Mouse (Mus musculus) layer of hippocampus, adult 11-12 months (tissue): ENCODE results near the gene Fam126a.

Experiments used
- DNase-seq: peaks from one replicate; pipeline ENCODE4 v3.0.0; 2022; ENCODE audit warnings: low spot score

Fam126a gene

DNA sequence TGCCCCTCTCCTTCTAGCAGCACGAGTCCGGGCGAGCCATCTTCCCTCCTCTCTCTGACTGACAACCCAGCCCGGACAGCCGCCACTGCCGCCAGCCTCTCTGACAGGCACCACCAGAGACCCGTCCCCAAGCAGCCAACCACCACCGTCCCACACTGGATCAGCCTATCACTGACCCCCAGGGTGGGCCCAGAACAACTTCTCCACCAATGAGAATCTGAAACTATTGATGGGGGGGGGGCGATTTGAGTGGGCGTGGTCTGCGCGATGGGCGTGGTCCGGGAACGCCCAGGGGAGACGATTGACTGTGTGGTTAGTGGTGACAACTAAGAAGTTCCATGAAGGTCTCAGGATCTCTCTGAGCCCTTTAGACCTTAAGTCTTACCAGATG, at the start of gene Fam126a:
Gene Fam126a, minus strand, starts transcription at position 112 of the 391 bp plus-strand sequence.
- peak; percentile 96 for DNase-seq

DNA sequence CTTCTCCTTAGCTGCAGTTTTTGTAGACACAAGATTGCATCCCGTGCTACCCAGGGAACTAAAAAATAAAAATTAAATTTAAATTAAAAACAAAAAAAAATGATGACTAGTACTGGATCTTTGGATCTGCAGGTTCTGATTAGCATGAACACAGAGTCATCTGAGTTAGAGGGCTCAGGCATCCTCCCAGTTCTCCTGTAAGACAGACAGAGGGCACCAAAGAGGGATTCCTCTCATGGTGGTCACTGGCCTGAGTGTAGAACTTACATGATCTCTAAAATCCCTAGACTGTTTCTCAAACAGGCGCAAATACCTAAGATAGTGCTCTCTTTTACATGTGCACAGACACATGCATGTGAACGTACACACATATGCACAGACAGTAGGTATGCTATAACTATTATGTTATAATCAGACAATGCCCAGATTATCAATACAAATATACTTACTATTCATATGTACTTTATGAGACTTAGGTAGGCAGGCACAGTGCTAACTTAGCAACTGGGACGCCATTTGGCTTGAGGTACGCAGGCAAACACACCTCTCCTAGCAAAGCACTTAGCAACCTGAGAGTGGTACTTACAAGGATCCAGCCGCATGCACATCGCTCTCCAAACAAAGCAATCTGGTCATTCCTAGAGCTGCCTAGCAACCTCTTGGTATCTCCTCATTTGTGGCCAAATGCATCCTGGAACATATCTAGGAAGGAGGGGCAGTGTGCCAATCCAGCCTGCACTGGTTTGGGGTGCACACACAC, 48.1 kb upstream of the Fam126a start:
- no peak for DNase-seq

DNA sequence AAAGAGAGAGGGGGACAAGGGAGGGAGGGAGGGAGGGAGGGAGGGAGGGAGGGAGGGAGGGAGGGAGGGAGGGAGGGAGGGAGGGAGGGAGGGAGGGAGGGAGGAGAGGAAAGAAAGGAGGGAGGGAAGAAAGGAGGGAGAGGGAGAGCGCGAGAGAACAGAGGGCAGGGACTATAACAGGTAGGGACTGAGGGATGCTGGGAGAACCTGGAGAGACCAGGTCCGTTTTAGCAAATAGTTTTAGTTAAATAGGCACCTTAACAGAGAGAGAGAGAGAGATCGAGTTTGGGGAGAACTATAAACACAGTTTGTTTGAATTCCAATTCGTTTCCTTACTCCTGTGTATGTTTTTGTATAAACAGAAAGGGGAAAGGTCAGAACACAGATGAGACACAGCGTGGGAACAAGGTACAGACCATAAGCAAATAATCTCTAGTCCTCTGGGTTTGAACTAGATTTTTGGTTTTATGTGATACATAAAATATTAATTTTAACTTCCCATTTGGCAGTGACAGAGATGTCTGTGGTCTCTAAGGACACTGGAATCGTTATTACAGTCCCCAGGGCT, 47.3 kb upstream of the Fam126a start:
- DNase-seq = no peak

DNA sequence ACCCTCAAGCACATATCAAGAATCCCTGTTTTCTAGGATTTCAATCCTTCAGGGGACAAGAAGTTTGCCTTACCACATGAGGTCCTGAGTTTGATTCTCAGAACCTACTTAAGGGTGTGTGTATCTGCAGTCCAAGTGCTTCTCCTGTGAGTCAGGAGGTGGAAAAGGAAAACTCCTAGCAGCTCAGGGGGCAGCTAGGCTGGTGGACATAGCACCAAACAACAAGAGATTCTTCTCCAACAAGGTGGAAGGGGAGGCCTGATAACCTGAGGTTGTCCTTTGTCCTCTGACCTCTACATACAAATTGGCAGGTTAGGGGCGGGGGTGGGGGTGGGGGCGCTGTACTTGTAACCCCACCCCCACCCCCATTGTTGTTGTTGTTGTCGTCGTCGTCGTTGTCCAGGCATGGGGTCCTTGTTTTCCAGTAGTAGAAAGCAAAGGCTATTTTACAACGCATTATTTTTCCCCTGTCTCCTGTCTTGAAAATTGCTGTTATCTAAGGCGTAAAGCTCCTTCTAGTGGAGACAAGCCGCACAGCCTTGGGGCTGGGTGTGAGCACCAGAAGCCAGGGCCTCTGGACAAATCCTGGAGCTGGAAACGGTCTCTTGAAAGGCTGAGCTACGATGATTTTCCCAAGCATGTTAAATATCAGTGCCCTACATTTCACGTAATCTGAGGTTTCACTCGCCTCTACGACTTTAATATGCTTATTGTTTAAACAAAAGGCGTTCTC, 46.7 kb upstream of the Fam126a start:
- peak; percentile 80 for DNase-seq

DNA sequence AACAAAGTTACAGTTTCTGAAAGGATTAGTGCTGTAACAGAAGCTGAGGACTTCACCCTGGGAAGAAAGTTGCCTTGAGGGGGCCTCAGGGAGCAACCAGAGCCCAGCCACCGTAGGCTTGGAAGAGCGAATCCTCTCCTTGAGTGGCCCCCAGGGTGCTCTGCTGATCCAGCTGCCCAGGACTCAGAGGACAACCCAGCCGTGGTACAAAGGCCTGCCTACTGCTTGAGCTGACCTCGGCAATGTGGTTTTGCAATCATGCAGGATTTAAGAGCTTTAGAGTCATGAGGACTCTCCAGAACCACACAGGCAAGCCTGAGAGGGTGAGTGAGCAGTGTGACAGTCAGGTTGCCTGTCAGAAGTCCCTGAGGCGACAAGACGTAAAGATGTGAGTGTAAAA, 41.5 kb upstream of the Fam126a start:
- no peak for DNase-seq

DNA sequence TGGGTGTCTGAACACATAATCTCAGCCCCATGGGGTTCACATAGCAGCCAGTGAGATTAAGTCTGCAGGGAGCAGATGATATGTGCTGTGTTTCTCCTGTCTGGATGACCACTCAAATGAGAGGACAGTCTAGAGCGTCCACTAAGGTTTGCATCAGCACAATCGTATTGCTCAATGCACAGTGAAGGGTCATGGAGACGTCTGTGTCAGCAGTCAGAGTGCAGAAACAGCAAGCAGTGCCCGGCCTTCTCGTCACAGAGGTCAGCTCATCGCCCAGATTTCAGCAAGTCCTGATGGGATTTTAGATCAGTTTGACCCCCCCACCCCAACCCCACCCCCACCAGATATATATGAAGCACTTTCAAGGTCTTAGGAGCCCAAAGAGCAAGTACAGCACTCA, 38.5 kb upstream of the Fam126a start:
- DNase-seq = no peak

DNA sequence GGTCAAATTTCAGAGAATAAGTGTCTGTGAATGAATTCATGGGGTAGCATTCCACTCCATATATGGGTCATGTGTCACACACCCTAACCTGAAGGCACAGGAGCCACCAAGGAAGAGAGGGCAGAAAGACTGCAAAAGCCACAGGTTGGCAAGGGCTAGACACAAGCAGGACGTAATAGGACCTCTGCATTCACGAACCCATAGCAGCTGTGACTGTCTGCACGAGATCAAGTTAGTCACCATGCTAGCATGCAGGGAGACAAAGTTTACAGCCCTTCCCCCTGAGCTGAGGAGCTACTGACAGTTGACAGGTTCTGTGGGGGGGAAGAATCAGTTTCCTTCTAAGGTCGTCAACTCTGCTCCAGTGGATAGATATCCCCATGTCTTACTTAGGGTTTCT, 33.1 kb upstream of the Fam126a start:
- DNase-seq = no peak

DNA sequence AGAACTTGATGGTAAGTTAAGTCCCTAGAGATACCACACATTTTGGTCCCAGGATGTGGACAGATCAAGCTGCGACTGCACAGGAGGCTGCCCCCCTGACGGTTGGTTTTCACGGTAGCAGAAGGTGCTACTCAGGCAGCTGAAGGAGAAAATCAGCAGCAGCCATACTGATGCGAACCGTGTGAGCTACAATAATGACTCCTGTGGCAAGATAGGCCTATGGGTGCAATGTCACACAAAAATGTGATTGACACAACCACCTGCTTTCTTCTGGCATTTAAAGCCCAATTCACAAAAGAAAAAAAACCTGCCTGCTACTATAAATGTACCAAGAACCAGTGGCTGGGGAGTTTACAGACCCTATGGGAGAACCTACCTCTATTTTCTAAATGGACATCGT, 32.5 kb upstream of the Fam126a start:
- no peak for DNase-seq

DNA sequence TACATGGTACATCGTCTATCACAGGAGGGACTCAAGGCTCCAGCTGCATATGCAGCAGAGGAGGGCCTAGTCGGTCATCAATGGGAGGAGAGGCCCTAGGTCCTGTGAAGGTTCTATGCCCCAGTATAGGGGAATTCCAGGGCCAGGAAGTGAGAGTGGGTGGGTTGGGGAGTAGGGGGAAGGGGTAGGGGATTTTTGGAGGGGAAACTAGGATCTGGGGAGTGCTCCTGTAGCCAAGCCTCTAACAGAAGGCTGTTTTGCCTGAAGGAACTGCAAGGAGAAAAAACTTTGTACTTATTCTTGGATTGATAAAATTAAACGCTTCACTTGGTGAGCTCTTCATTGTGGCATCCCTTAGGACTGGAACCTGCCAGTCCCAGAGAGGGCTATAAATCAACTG, 30.5 kb upstream of the Fam126a start:
- no peak for DNase-seq

DNA sequence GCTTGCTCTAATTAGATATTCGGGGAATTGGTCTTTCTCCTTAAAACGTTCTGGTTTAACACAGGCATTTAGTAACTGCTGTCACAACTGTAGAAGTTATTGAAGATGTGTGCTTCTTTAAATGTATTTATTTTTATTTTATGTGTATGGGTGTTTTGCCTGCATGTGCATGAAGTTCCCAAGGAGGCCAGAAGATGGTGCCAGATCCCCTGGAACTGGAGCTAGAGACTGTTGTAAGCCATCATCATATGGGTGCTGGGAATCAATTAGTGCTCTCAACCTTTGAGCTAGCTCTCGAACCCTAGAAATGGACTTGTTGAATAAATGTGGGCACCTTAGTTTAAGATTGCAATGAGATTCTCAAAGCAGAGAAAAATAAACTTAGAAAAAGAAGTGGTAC, 27.1 kb upstream of the Fam126a start:
- DNase-seq = no peak

DNA sequence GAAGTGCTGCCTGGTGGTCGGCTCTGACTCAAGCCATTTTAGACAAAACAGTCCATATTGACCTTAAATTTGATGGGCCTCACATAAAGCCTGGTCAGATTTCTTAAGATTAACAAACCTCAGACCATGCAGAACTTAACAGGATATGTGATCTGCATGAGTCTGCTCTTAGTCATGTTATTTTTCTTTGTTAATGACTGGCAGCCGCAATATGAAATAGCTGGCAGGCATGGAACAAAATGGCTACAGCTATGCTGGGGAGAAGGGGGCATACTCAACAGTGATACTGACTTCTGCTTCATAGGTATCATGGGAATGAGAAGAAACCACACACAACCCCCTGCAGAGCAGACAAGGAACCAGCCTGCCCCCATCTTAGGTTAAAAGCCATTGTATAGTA, 26.4 kb upstream of the Fam126a start:
- DNase-seq = no peak

DNA sequence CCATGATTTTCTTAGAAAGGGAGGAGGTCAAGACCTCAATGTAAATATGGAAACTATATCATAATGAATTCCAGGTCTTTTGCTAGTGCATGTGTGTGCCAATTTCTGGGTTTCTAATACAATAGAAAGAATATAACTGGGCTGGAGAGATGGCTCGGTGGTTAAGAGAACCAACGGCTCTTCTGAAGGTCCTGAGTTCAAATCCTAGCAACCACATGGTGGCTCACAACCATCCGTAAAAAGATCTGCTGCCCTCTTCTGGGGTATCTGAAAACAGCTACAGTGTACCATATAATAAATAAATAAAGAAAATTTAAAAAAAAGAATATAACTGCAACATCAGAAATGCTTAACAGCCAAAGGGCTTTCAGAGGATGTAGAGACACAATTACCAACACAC, 23.9 kb upstream of the Fam126a start:
- DNase-seq = no peak

DNA sequence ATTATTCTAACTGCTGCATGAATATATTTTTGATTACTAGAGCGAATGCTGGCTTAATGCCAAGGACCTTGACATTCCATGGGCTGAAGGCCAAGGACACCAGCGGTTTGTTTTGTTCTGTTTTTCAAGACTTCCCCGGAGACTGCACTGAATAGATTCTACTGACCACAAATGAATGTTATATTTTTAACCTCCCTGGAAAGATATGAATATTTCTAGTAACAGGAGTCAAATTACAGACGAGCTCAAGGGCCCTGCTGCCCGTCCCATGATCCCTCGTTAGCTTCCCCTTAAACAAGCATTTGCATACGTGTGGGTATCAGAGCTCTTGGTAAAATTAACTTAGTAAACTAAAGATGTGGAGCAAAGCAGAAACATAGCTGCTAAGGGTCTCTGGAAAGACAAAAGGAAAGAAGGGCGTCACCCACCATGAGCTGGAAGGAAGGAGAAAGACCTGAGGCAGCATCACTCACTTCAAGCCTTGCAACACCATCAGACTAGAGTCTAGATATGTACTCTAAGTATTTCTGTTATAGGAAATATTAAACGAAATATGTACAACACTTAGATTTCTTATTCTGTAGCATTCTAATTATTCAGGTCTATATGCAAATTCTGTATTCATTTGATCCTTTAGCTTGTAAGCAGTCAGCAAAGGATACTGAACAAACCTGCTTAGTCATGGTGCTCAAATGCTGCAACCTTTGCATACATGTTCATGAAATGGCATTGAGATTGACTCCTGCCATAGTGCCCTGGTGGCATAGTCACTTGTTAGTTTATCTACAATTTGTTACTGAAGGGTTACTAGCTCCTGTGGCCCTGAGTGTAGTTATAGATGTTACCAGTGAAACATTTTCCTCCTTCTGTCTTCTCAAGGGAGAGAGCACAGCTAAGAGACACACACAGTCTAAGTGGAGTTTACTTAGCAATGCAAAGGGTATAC, 23.0 kb upstream of the Fam126a start:
- DNase-seq = no peak

DNA sequence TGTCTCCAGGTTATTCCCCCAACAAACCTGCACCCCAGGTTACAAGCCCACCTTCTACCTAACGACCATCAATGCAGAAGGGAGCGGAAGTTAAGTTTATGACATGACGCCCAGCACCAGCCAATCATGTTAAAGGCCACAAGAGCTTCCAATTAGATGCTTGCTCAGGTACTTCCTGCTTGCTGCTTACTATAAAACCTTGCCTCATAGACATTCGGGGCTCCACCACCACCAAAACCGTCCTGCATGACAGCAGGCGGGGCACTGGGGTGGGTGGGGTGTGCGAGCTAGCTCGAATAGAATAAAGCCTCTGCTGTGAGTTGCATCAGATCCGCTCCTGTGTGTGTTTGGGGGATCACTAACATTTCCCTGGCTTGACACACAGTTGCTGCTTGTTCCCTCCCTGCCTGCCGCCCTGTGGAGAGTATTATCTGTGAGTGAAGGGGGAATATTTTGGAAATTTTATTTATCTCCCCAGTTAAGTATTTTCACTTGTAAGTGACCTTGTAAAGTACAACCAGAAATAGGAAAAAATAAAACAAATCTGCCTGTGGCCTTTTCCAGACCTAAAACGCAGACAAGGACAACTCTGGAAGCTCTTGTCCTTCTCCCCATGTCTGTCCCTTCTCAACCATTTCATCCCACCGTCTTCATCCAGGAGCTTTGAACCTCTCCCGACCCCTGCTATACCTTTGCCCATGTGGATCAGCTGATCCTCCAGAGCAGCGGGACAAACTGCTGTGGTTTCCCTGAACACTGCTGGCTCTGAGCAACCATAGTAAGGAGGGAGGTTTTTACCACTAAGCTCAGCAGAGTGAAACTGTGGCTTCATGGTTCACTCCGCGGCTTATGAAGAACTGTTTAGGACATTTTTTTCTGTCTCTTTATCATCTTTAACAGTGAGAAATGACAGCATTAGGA, 21.5 kb upstream of the Fam126a start:
- DNase-seq = no peak

DNA sequence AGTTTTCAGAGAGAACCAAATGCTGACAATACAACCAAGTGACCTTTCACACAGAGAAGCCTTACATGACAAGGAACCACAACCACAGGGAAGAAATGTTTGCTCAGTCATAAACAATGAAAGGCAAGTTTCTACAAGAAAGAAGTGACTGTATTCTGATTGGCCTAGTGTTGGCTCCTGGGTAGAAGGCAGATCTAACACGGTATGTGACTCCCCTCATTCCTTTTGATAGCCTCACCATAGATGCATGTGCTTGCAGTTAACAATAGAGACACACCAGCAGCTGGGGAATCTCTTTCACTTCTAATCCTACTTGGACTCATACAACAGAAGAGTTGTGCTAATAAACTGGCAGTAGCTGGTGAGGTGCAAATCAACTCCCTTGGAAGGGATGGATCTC, 17.3 kb upstream of the Fam126a start:
- DNase-seq = no peak

DNA sequence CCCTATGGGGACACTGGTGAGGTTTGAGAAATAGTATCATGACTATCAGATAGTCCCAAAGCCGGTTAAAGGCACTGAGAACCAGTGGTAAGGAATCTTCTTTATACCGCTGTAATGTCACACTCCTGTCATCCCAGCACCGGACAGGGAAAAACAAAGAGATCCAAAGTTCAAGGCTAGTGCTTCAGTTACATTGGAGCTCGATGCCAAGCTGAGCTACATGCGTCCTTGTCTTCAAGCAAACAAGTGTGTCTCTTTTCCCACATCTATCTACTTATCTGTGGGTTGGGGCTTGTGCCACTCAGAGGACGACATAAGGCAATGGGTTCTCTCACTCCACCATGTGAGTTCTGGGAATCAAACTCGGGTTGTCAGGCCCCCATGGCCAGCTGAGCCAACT, 16.5 kb upstream of the Fam126a start:
- DNase-seq = no peak

DNA sequence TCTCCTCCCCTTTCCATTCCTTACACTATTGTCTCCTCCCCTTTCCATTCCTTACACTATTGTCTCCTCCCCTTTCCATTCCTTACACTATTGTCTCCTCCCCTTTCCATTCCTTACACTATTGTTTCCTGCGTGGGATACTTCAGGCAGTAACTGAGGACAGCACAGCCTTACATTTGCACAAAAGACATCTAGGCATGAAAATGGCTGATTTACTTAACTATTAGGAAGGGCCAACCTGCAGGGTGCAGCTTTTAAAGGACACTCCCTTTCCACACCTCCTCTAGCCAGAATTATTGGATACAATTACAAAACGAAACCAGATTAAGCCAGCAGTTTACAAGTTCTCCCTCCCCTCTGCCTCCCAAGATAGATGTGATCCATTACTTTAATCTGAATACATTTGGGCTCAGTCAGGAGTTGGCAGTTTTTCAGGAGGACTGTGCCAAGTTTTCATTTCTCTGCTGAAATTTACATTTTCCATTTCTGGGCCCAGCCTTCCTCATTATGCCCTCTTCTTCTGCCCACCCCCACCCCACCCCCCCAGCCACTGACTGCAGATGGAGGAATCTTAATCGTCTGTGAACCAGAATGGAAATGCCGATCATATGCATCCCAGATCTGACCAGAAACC, 15.6 kb upstream of the Fam126a start:
- DNase-seq = peak; percentile 66

DNA sequence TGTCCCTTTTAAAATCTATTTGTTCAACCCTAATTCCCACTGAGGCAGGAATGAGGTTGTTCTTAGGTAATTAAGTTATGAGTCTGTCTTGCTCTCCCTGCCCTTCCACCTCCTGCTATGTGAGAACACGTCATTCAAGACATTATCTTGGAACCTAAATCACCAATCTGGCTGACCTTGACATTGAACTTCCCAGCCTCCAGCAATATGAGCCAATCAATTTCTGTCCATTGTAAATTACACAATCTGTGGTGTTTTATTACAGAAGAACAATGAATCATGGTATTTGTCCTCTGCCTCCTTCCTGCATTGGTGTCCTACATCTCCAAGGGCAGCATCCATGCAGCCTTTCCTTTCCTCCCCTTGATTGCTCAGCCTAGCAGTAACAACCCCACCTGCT, 13.9 kb upstream of the Fam126a start:
- no peak for DNase-seq

DNA sequence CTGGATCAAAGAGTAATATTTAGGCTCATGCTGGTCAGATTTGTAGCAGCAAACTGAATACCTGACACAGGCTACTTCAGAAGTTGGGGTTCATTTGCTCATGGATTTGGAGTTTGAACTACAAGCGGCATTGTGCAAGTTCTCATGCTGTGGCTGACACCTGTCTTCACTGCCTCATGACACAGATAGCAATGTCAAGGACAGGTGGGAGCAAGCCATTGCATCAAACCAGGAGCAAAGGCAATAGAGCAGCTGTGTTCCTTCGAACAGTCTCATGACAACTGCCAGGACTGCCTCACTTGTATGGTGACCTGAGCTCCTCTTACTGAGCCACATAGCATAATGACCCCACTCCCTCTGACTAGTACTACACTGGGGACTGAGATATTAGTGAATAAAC, 12.9 kb upstream of the Fam126a start:
- DNase-seq = no peak

DNA sequence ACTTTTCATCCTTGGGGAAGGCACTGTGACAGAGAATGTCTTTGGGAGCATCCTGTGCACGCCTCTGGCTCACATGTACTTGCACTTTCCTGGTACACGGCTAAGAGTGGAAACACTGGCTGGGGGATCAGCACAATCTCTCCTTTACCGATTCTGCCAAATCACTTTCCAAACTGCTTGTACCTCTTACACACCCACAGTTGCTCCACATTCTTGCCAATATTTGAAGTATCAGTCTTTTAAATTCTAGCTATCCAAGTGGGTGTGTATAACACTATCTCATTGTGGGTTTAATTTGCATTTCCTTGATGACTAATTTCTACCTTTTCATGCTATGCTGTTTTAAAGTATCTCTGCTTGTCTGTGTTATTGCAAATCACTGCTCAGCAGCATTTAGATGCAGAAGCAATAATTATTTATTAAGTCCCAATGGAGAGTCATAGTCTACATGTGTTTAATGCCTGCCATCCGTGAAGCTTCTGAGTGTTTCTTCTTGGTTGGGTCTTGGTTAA, 10.9 kb upstream of the Fam126a start:
- DNase-seq = no peak

DNA sequence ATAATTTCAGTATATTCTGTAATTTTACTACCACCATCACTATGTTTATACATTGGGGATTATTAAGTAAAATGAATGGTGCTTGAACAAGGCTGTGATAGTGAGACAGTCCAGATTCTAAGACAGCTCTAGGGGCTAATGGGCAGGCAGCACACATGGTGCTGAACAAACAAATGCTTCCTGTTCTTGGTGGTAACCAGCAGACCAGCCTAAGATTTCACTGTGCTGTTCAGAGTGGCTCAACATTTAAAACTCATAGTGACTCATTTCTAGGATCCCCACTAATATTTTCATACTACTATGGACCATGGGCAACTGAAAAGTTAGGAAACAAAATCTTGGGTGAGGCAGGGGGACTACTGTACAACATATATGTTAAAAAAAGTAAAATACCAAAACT, 10.1 kb upstream of the Fam126a start:
- no peak for DNase-seq
